Mouse (Mus musculus) MEL (cell line): ENCODE measurements at regions not wholly inside any gene's neighbourhood (a gene's known extent, or its start where the extent isn't known, plus 50 kb on each side); places are given as distances from the start of the nearest gene placed in this dataset.

Source experiments
- DNase-seq: peaks from one replicate; pipeline ENCODE4 v3.0.0; 2011; ENCODE audit warnings: low read depth, low spot score
- H3K27ac ChIP-seq: 2 replicates; pipeline ENCODE4 v1.5.1; 2012; ENCODE audit warnings: low read depth, mild to moderate bottlenecking, control low read depth, low read length, moderate library complexity; ENCODE audit not compliant: control insufficient read depth
- H3K27me3 ChIP-seq, 2 experiments: fragments of 150-350 bp in 1 of 2; sonication (generic) in 1 of 2; 2 replicates each; pipeline ENCODE4 v1.6.1; 2012; ENCODE audit warnings: low read length in 2 of 2, mild to moderate bottlenecking in 2 of 2, improper control_type of control experiment in 1 of 2, moderate library complexity in 1 of 2; ENCODE audit not compliant: insufficient read depth in 2 of 2, control insufficient read depth in 1 of 2
- H3K36me3 ChIP-seq, 2 experiments: 2 replicates each; pipeline ENCODE4 v1.6.1; 2012 to 2014; ENCODE audit warnings: low read length in 2 of 2, improper control_type of control experiment in 1 of 2, inconsistent platforms in 1 of 2, mild to moderate bottlenecking in 1 of 2; ENCODE audit not compliant: insufficient read depth in 2 of 2, control insufficient read depth in 1 of 2
- H3K4me1 ChIP-seq, 2 experiments: fragments of 150-350 bp in 1 of 2; sonication (generic) in 1 of 2; 2 replicates each; pipeline ENCODE4 v1.6.1; 2012; ENCODE audit warnings: low read length in 2 of 2, improper control_type of control experiment in 1 of 2, mild to moderate bottlenecking in 1 of 2; ENCODE audit not compliant: insufficient read depth in 2 of 2, control insufficient read depth in 1 of 2
- H3K4me3 ChIP-seq, 2 experiments: fragments of 150-350 bp in 1 of 2; sonication (generic) in 1 of 2; 2 replicates each; pipeline ENCODE4 v1.5.1; 2012; ENCODE audit warnings: low read depth in 2 of 2, low read length in 2 of 2, mild to moderate bottlenecking in 2 of 2, moderate library complexity in 2 of 2, control low read depth in 1 of 2, improper control_type of control experiment in 1 of 2; ENCODE audit not compliant: control insufficient read depth in 1 of 2, insufficient read depth in 1 of 2
- H3K79me2 ChIP-seq: 2 replicates; pipeline ENCODE4 v1.6.1; 2012; ENCODE audit warnings: mild to moderate bottlenecking, low read length, moderate library complexity; ENCODE audit not compliant: control insufficient read depth, poor library complexity, insufficient read depth
- H3K9ac ChIP-seq: 2 replicates; pipeline ENCODE4 v1.6.1; 2012; ENCODE audit warnings: low read depth, mild to moderate bottlenecking, control low read depth, low read length, moderate library complexity; ENCODE audit not compliant: control insufficient read depth, poor library complexity, severe bottlenecking
- H3K9me3 ChIP-seq: fragments of 150-350 bp; sonication (generic); replicated peaks from 2 replicates; pipeline ENCODE4 v1.6.1; 2012; ENCODE audit warnings: mild to moderate bottlenecking, low read length, improper control_type of control experiment, moderate library complexity; ENCODE audit not compliant: insufficient read depth
- GATA1 ChIP-seq: IDR thresholded peaks from 2 replicates; pipeline ENCODE4 v1.6.1; 2011; ENCODE audit warnings: low read depth, low read length, improper control_type of control experiment
- TCF12 ChIP-seq: IDR thresholded peaks from 2 replicates; pipeline ENCODE4 v1.6.1; 2014; ENCODE audit warnings: low read depth, mild to moderate bottlenecking, inconsistent platforms, low read length, improper control_type of control experiment, moderate library complexity

GRCm38 (mm10) chr15:32839966-32840365, 595.4 kb downstream of the Sema5a start:
- DNase-seq, result no peak
- Histone ChIP-seq H3K9me3 (no peaks in the 10 kb centered on the region), H3K27ac (no peak overlapping the region), H3K4me3 (no peak overlapping the region), H3K9ac (no peak overlapping the region), H3K36me3 (no peaks in the 10 kb centered on the region), H3K79me2 (no peaks in the 10 kb centered on the region), H3K4me1 (no peaks in the 10 kb centered on the region), H3K27me3 (no peaks in the 10 kb centered on the region)
- TF ChIP-seq GATA1, result no peak
- no peak for TF ChIP-seq TCF12
